ENCODE assay signal across 26 mouse cellular contexts in genomic region chr9:100602130-100602529, GRCm38 (mm10). TPM values are rescaled to one million over a fixed set of nuclear protein-coding genes. Genes with fewer than 3 reads are reported as not detected.
A peak's percentile ranks its signal among the peaks of the same experiment; 100 is the strongest.
DNase-seq lines count a peak whose midpoint lies in the region; ATAC-seq and TF ChIP-seq lines count a peak whose summit lies in the region.
"Had no signal": no experiment of that assay in that cellular context is flagged by ENCODE, and none has a peak within 500 bp of the region (broad histone marks: within the 10 kb centered on the region; RNA-seq: fewer than 3 reads in every experiment).

No protein-coding gene starts in this region.

- no peaks in the 10 kb centered on the region for H3K36me3 ChIP-seq in lung, embryonic 16.5 days (ENCODE audit: control insufficient read depth, insufficient read depth, low read length)
- no peaks in the 10 kb centered on the region for H3K36me3 ChIP-seq in forebrain, embryonic 12.5 days (replicated peaks)
- H3K36me3 ChIP-seq: embryonic facial prominence, embryonic 13.5 days; forebrain, embryonic 10.5 days; G1E; hindbrain, embryonic 12.5 days had no signal

- ATAC-seq in frontal cortex, adult (ENCODE audit: low TSS enrichment), result peak; percentile 20; the same call in 1 of the 2 replicates
- ATAC-seq in lung, embryonic 16.5 days (ENCODE audit: low read depth), result peak; percentile 77
- no peak for ATAC-seq in forebrain, embryonic 12.5 days (ENCODE audit: low FRiP score)
- ATAC-seq: forebrain, embryonic 14.5 days; forebrain, postnatal 0 days; hindbrain, embryonic 16.5 days; Patski had no signal

- peaks cover 3% of the 10 kb centered on the region for H3K4me1 ChIP-seq in lung, embryonic 16.5 days (replicated peaks; ENCODE audit: control insufficient read depth, insufficient read depth, low read length)
- H3K4me1 ChIP-seq in lung, adult 2 months (ENCODE audit: control insufficient read depth, insufficient read depth, low read length), result no peaks in the 10 kb centered on the region
- peaks cover 19% of the 10 kb centered on the region for H3K4me1 ChIP-seq in forebrain, embryonic 12.5 days

- DNase-seq in frontal cortex, postnatal 36 days (ENCODE audit: low spot score in 2 of 2), result no peak
- no peak for DNase-seq in lung, adult 2 months
- peak; percentile 17 for DNase-seq in brain, adult 2 months (ENCODE audit: low read depth, low spot score)
- peak; percentile 31 for DNase-seq in lung, postnatal 36 days
- DNase-seq: adrenal gland, postnatal 10 days; adrenal gland, postnatal 36 days; B cell, adult 2 months; cerebellum, adult 11 months; cerebellum, adult 2 months; cerebellum, adult 9-11 months; cerebellum, postnatal 25 days; forebrain, postnatal 0 days; gastrocnemius, postnatal 14 days; heart, adult 11 months had no signal

- no peak overlapping the region for H3K4me2 ChIP-seq in lung, embryonic 16.5 days (ENCODE audit: low read depth, low read length)
- H3K4me2 ChIP-seq in forebrain, embryonic 12.5 days, result no peak overlapping the region
- H3K4me2 ChIP-seq: embryonic facial prominence, embryonic 13.5 days; heart, embryonic 11.5 days; hindbrain, embryonic 12.5 days had no signal

- no peak overlapping the region for H3K4me3 ChIP-seq in lung, embryonic 16.5 days (ENCODE audit: low read length)
- H3K4me3 ChIP-seq in lung, adult 2 months (replicated peaks; ENCODE audit: extremely low read depth, low read depth, low read length), result no peak overlapping the region
- no peak overlapping the region for H3K4me3 ChIP-seq in forebrain, embryonic 12.5 days (replicated peaks)
- H3K4me3 ChIP-seq: embryonic facial prominence, embryonic 13.5 days; forebrain, embryonic 10.5 days; hindbrain, embryonic 12.5 days had no signal

- H3K27me3 ChIP-seq in lung, embryonic 16.5 days (ENCODE audit: control insufficient read depth, insufficient read depth, low read depth, low read length), result no peaks in the 10 kb centered on the region
- no peaks in the 10 kb centered on the region for H3K27me3 ChIP-seq in forebrain, embryonic 12.5 days
- H3K27me3 ChIP-seq: CH12.LX; embryonic facial prominence, embryonic 13.5 days; hindbrain, embryonic 12.5 days; Patski had no signal

- WGBS in lung, embryonic 16.5 days, result 84% methylated on average over 1 of the region's 1 CpGs
- WGBS in lung, adult 2 months, result 71% methylated on average over 1 of the region's 1 CpGs
- WGBS in forebrain, embryonic 12.5 days, result 94% methylated on average over 1 of the region's 1 CpGs

- no peak for TF ChIP-seq POLR2A in lung, adult 2 months (IDR thresholded peaks at IDR 0.05; ENCODE audit: borderline replicate concordance, extremely low read depth, low read depth, low read length)

- H3K9me3 ChIP-seq in lung, embryonic 16.5 days (ENCODE audit: control insufficient read depth, low read length), result no peaks in the 10 kb centered on the region
- H3K9me3 ChIP-seq in forebrain, embryonic 12.5 days, result no peaks in the 10 kb centered on the region
- H3K9me3 ChIP-seq: embryonic facial prominence, embryonic 13.5 days; forebrain, embryonic 10.5 days; G1E; hindbrain, embryonic 12.5 days had no signal

- no peak overlapping the region for H3K9ac ChIP-seq in lung, embryonic 16.5 days (ENCODE audit: low read length)
- H3K9ac ChIP-seq in forebrain, embryonic 12.5 days, result no peak overlapping the region
- H3K9ac ChIP-seq: embryonic facial prominence, embryonic 13.5 days; forebrain, postnatal 0 days; hindbrain, embryonic 12.5 days had no signal

- no peak overlapping the region for H3K27ac ChIP-seq in lung, embryonic 16.5 days (ENCODE audit: low read length)
- H3K27ac ChIP-seq in forebrain, embryonic 12.5 days, result no peak overlapping the region
- H3K27ac ChIP-seq: embryonic facial prominence, embryonic 13.5 days; forebrain, embryonic 10.5 days; hindbrain, embryonic 12.5 days had no signal

- TF ChIP-seq CTCF in lung, adult 2 months (IDR thresholded peaks at IDR 0.05; ENCODE audit: insufficient read depth, low read length), result no peak

RNA-seq across cellular contexts. Expression of gene Stag1, which starts 4.5 kb away (rescaled TPM):
- 39.1 and 40.0 TPM in 2 replicates for polyA plus RNA-seq in lung, embryonic 16.5 days (2015; fragmentation: Nextera tagmentation; extraction: Ambion mirVana)
- 3.0 and 4.2 TPM in 2 replicates for polyA plus RNA-seq in lung, adult 2 months (2012; rRNA removed)
- 61.0 and 61.9 TPM in 2 replicates for polyA plus RNA-seq in forebrain, embryonic 12.5 days (2016; fragmentation: Nextera tagmentation; extraction: Ambion mirVana)

RNA-seq across cellular contexts. Expression of gene Slc35g2, which starts 31.2 kb away (rescaled TPM):
- 9.7 and 9.8 TPM in 2 replicates for polyA plus RNA-seq in lung, embryonic 16.5 days (2015; fragmentation: Nextera tagmentation; extraction: Ambion mirVana)
- 5.4 and 9.0 TPM in 2 replicates for polyA plus RNA-seq in lung, adult 2 months (2012; rRNA removed)
- 8.1 and 9.0 TPM in 2 replicates for polyA plus RNA-seq in forebrain, embryonic 12.5 days (2016; fragmentation: Nextera tagmentation; extraction: Ambion mirVana)
- polyA plus RNA-seq: G1E had no signal

RNA-seq across cellular contexts. Expression of gene Nck1, which starts 56.2 kb away (rescaled TPM):
- polyA plus RNA-seq in lung, embryonic 16.5 days (2015; fragmentation: Nextera tagmentation; extraction: Ambion mirVana), result 87.8 and 88.3 TPM in 2 replicates
- 4.3 and 8.7 TPM in 2 replicates for polyA plus RNA-seq in lung, adult 2 months (2012; rRNA removed)
- polyA plus RNA-seq in forebrain, embryonic 12.5 days (2016; fragmentation: Nextera tagmentation; extraction: Ambion mirVana), result 63.6 and 68.6 TPM in 2 replicates

Comparison
In these comparisons a context has a peak if more than half of its experiments do, and no peak if none do; other contexts are left out.
1. DNase-seq: peak in brain, adult 2 months (single experiment) and lung, postnatal 36 days (single experiment); none in frontal cortex, postnatal 36 days (0 of 2) and lung, adult 2 months (single experiment).